Mouse (Mus musculus): ENCODE results near the gene Arpp21.
"Not testable (repeated sequence)": the region's sequence is repeated elsewhere in the genome, so short reads cannot be mapped to it uniquely, and the experiment has no call there.

The Arpp21 gene

GRCm38 (mm10) chr9:112040566-112040965, 195.2 kb downstream of the Arpp21 start:
- in situ Hi-C loops (cut with MboI; ENCODE audit: unreplicated experiment in 2 of 2): no loop called here

- in situ Hi-C loops (cut with MboI; ENCODE audit: unreplicated experiment in 2 of 2): no loop called here
Observed at GRCm38 (mm10) chr9:112037732-112038131, 198.0 kb downstream of the Arpp21 start.

- in situ Hi-C loops (cut with MboI; ENCODE audit: unreplicated experiment in 2 of 2): not testable (repeated sequence)
Observed at GRCm38 (mm10) chr9:112033840-112034239, 201.9 kb downstream of the Arpp21 start.

- in situ Hi-C loops (cut with MboI; ENCODE audit: unreplicated experiment in 2 of 2): no loop called here
Observed at GRCm38 (mm10) chr9:112032169-112032568, 203.6 kb downstream of the Arpp21 start.

- in situ Hi-C loops (cut with MboI; ENCODE audit: unreplicated experiment in 2 of 2): no loop called here
Observed at GRCm38 (mm10) chr9:112023562-112024015, 212.1 kb downstream of the Arpp21 start.

- in situ Hi-C loops (cut with MboI; ENCODE audit: unreplicated experiment in 2 of 2): no loop called here
Observed at GRCm38 (mm10) chr9:112023111-112023510, 212.6 kb downstream of the Arpp21 start.

Data from v-Abl transformed pro-B cells (cell line).